ENCODE assay signal across 9 mouse cellular contexts in the genomic region with DNA sequence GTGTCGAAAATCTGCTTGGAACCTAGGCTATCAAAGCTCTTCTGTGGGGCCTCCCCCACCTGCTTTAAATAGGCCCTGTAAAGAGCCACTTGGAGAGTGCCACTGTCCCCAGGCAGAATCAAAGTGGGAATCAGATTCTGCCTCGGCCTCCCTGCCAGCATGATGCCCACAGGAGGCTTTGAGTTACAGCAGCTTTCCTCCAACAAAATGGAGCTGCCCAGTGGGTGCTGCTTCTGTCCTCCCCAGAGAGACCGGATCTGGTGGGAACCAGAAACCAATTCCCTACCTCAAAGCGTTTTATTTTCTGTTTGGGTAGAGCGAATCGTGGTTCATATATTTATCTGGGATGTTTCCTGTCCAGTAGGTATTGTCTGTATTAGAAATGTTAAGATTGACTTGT. TPM values are rescaled to one million over a fixed set of nuclear protein-coding genes. Genes with fewer than 3 reads are reported as not detected.
DNase-seq lines count a peak whose midpoint lies in the region; ATAC-seq and TF ChIP-seq lines count a peak whose summit lies in the region.
"Had no signal": no experiment of that assay in that cellular context is flagged by ENCODE, and none has a peak within 500 bp of the region (broad histone marks: within the 10 kb centered on the region; RNA-seq: fewer than 3 reads in every experiment).

No protein-coding gene starts in this region.

- peak; percentile 45 to 64 for DNase-seq in cerebellum, adult 2 months
- DNase-seq in cerebellum, adult 11 months, result no peak
- peak; percentile 27 for DNase-seq in brain, adult 2 months (ENCODE audit: low read depth, low spot score)
- peak; percentile 90 for DNase-seq in midbrain, embryonic 11.5 days (ENCODE audit: low spot score, missing footprints)
- no peak for DNase-seq in right cerebral cortex, postnatal 10 days (ENCODE audit: low spot score in 2 of 2)
- DNase-seq in kidney, postnatal 36 days, result no peak
- DNase-seq in heart, adult 18-20 months, result no peak

- peak overlapping the region; percentile 88 for H3K27ac ChIP-seq in cerebellum, adult 2 months (ENCODE audit: insufficient read depth, low read length)
- peak overlapping the region; percentile 71 for H3K27ac ChIP-seq in forebrain, embryonic 15.5 days (replicated peaks)
- H3K27ac ChIP-seq in midbrain, embryonic 11.5 days (ENCODE audit: low read depth, low read length), result no peak overlapping the region
- H3K27ac ChIP-seq: liver, embryonic 15.5 days had no signal

- TF ChIP-seq CTCF in cerebellum, adult 2 months (IDR thresholded peaks at IDR 0.05; ENCODE audit: borderline replicate concordance, insufficient read depth, low read depth, low read length), result no peak

- ATAC-seq in forebrain, embryonic 15.5 days (replicated peaks), result peak; percentile 27; the same call in 1 of the 2 replicates
- peak; percentile 34; the same call in 1 of the 2 replicates for ATAC-seq in midbrain, embryonic 11.5 days (ENCODE audit: low FRiP score)

- H3K9me3 ChIP-seq in forebrain, embryonic 15.5 days, result no peaks in the 10 kb centered on the region
- no peaks in the 10 kb centered on the region for H3K9me3 ChIP-seq in midbrain, embryonic 11.5 days (ENCODE audit: control insufficient read depth, low read length)
- H3K9me3 ChIP-seq: liver, embryonic 15.5 days had no signal

- no peak for TF ChIP-seq POLR2A in cerebellum, adult 2 months (IDR thresholded peaks at IDR 0.05; ENCODE audit: borderline replicate concordance, insufficient read depth, low read length)

- no peak overlapping the region for H3K4me3 ChIP-seq in cerebellum, adult 2 months (replicated peaks; ENCODE audit: insufficient read depth, low read depth, low read length)
- no peak overlapping the region for H3K4me3 ChIP-seq in forebrain, embryonic 15.5 days
- H3K4me3 ChIP-seq in midbrain, embryonic 11.5 days (ENCODE audit: low read depth, low read length), result no peak overlapping the region
- H3K4me3 ChIP-seq: liver, embryonic 15.5 days had no signal

- no peaks in the 10 kb centered on the region for H3K36me3 ChIP-seq in forebrain, embryonic 15.5 days
- no peaks in the 10 kb centered on the region for H3K36me3 ChIP-seq in midbrain, embryonic 11.5 days (ENCODE audit: control insufficient read depth, insufficient read depth, low read length)
- H3K36me3 ChIP-seq: liver, embryonic 15.5 days had no signal

- H3K4me1 ChIP-seq in cerebellum, adult 2 months (ENCODE audit: control insufficient read depth, insufficient read depth, low read length), result peaks cover 34% of the 10 kb centered on the region
- peaks cover 42% of the 10 kb centered on the region for H3K4me1 ChIP-seq in forebrain, embryonic 15.5 days
- no peaks in the 10 kb centered on the region; the same call in 1 of the 2 replicates for H3K4me1 ChIP-seq in midbrain, embryonic 11.5 days (ENCODE audit: control insufficient read depth, insufficient read depth, low read length)
- H3K4me1 ChIP-seq: liver, embryonic 15.5 days had no signal

- WGBS in cerebellum, adult 2 months, result 13% methylated on average over 6 of the region's 6 CpGs
- 40% methylated on average over 6 of the region's 6 CpGs for WGBS in forebrain, embryonic 15.5 days
- WGBS in midbrain, embryonic 11.5 days, result 38% methylated on average over 6 of the region's 6 CpGs

- no peak overlapping the region for H3K4me2 ChIP-seq in forebrain, embryonic 15.5 days (replicated peaks)
- H3K4me2 ChIP-seq in midbrain, embryonic 11.5 days, result no peak overlapping the region
- H3K4me2 ChIP-seq: liver, embryonic 15.5 days had no signal

- H3K27me3 ChIP-seq in cerebellum, adult 2 months (ENCODE audit: control insufficient read depth, insufficient read depth, low read length), result no peaks in the 10 kb centered on the region
- peaks cover 20% of the 10 kb centered on the region for H3K27me3 ChIP-seq in forebrain, embryonic 15.5 days
- H3K27me3 ChIP-seq in midbrain, embryonic 11.5 days (ENCODE audit: control insufficient read depth, insufficient read depth, low read length), result no peaks in the 10 kb centered on the region
- H3K27me3 ChIP-seq: liver, embryonic 15.5 days had no signal

- peak overlapping the region; percentile 6; the same call in 1 of the 2 replicates for H3K9ac ChIP-seq in forebrain, embryonic 15.5 days (replicated peaks)
- H3K9ac ChIP-seq in midbrain, embryonic 11.5 days (ENCODE audit: low read length), result no peak overlapping the region
- H3K9ac ChIP-seq: liver, embryonic 15.5 days had no signal

RNA-seq across cellular contexts. Expression of a gene that starts 37.9 kb away (rescaled TPM):
- polyA plus RNA-seq in cerebellum, adult 2 months (2012; rRNA removed), result 137 and 143 TPM in 2 replicates
- polyA plus RNA-seq in forebrain, embryonic 15.5 days (2015; fragmentation: Nextera tagmentation; extraction: Ambion mirVana), result 4.6 and 4.8 TPM in 2 replicates
- 5.2 and 5.5 TPM in 2 replicates for polyA plus RNA-seq in midbrain, embryonic 11.5 days (2014; fragmentation: Nextera tagmentation; extraction: Ambion mirVana)
- 10 to 100 TPM; 24.9 to 25.7 TPM for total RNA-seq in heart, adult 18-20 months (2021)

Comparison
In these comparisons a context has a peak if more than half of its experiments do, and no peak if none do; other contexts are left out.
1. DNase-seq: peak in cerebellum, adult 2 months (2 of 2), brain, adult 2 months (single experiment) and midbrain, embryonic 11.5 days (single experiment); none in cerebellum, adult 11 months (single experiment), right cerebral cortex, postnatal 10 days (0 of 2), kidney, postnatal 36 days (0 of 2) and heart, adult 18-20 months (0 of 2).
2. RNA of a gene that starts 37.9 kb away (polyA plus RNA-seq): 137 to 143 TPM in cerebellum, adult 2 months; 5.2 to 5.5 TPM in midbrain, embryonic 11.5 days and 4.6 to 4.8 TPM in forebrain, embryonic 15.5 days; every median in the first group is over 10 times any median in the second.